Mouse (Mus musculus): ENCODE data around the gene Ascc1.

Gene Ascc1

GRCm38 (mm10) chr10:60023751-60024150 is 21.1 kb downstream of the Ascc1 start:
- DNase-seq = no peak

DNA sequence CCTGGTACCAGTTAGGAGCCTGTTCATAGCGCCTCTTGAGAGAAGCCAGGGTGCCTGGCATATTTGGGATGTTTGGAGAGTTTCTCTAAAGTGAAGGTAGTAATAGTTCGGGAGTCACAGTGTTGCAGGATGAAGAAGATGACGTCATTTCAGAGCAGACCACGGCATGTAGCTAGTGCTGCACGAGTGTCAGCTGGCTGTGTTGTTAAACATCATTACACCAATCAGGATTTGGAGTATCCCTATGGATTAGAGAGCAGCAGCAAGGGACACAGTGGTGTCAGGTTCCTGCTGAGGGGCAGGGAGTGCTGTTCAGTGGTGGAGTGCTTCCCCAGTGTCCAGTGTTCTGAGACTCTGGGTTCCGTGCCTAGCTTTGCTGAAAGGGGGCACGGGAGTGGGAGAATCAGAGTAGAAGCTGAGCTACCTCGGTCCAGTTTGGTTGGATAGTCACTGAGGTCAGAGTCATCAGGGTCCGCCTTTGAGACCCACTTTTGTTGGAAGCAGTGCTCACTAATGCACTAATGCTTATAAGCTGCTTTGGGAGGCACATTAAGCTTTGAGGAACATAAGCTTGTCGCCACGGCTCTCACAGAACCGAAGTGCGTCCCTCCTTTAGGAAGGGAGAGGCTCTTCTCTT is 24.3 kb downstream of the Ascc1 start:
- DNase-seq = no peak

DNA sequence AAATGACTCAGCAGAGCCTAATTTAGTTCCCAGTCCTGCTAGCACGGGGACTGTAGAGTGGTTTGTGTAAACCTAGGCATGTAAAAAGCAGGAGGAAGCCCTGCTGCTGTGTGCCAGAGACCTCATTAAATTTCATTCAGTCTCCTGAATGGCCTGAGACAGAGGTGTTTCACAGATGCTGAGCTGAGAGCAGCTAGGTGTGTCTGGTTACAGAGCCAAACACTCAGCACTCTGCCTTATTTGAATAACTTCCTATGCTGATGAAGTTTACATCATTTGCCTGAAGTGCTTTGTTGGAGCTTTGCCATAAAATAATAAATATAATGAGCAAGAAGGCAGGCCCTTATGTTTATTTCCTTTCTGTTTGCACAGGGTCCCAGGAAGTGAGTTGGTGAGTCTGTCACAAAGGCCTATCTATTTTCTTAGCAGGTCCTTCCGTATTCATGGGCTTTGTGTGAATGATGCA is 25.0 kb downstream of the Ascc1 start:
- DNase-seq = no peak

DNA sequence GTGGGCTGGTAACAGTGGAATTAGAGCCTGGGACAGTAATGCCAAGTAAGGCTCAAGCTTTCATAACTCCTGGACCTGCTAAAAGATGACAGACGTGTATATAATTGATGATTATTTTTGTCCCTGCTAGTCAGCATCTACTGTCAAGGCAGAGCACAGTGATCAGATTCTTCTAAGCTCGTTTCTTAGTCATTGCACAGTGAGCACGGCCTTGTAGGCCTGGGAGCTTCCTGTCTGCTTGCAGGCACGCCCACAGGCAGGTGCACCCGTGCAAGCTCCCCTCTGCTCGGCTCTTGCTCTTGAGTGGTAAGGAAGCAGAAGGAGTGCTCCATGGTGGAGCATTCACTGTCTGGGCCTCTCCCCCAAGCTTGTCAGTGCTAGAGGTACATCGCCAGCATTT is 25.6 kb downstream of the Ascc1 start:
- no peak for DNase-seq

GRCm38 (mm10) chr10:60028979-60029378 is 26.4 kb downstream of the Ascc1 start:
- no peak for DNase-seq

GRCm38 (mm10) chr10:60029387-60029786 is 26.8 kb downstream of the Ascc1 start:
- no peak for DNase-seq

DNA sequence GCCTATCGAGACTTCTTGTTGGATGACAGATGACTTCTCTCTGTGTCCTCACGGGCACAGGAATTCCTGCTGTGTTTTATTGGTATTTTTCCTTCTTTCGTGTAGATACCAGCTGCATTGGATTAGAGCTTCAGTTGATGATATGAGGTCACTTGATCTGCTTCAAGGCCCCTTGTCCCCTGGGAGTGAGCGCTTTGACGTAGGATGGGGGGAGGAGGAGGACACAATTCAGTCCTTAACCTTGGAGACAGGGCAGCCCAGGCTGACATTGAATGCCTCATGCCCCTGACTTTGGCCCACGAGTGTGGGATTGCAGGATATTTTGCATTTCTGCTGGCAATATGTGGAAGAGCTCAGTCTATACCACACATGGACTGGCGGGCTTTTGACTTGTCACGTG is 29.0 kb downstream of the Ascc1 start:
- no peak for DNase-seq

- DNase-seq = no peak
Measured at GRCm38 (mm10) chr10:60031985-60032384, 29.4 kb downstream of the Ascc1 start.

DNA sequence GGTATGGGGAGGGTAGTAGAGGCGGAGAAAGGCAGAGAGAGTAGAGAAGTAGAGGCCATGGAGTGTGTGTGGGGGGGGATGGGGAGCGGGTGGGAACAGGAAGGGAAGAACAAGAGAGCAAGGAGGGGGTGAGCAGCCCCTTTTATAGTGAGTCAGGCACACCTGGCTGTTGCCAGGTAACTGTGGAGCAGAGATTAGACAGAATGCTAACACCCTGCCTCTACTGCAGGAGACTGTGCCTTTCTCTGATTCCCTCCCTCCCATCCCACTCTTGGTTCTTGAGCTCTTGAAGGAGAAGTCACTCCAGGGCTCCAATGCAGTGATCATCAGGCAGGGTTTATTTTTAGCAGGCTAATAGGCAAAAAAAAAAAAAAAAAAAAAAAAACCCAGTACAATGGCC is 30.0 kb downstream of the Ascc1 start:
- no peak for DNase-seq

GRCm38 (mm10) chr10:60033064-60033463 is 30.5 kb downstream of the Ascc1 start:
- DNase-seq = no peak

GRCm38 (mm10) chr10:60034621-60035020 is 32.0 kb downstream of the Ascc1 start:
- DNase-seq = no peak

DNA sequence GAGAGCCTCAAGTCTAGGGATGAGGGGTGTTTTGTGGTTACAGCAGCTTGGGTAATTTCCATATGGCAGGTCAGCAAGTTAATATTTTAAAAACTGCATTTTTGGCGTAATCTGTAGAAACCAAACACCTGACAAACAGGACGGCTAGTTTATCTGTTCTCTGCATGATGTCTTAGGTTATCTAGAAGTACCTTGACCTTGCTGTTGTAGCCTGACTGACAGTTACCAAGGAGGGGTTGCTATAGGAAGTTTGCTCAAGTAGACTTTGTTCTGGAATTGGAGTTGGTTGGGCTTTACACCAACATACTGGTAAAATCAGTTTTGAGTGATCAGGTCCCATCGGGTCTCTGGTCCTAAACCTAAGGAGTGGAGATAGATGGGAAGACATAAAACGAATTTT is 33.1 kb downstream of the Ascc1 start:
- DNase-seq = no peak

DNA sequence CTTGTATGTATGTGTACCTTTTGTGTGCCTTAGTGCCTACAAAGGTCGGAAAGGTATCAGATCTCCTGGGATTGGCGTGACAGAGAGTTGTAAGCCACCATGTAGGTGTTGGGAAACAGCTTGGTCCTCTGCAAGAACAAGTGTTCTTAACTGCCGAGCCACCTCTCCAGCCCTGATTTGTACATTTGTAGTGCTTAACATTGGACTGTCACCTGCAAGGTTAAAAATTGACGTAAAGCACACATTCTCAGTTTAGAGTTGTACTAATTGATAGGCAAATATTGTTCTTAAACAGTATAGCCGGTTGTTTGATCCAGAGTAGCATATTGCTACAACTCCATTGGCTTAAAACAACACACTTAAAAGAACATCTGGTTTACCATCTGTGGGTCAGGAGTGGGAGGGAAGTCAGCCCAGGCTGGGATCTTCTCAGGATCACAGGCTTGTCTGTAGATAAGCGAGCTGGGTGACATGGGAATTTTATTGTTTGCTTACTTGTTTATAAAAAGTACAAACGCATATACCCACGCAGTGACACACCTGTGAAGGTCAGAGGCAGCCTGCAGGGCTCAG is 39.8 kb downstream of the Ascc1 start:
- DNase-seq = peak in 1 of 2 experiments; percentile 23

- peak; percentile 27 to 50 for DNase-seq
Measured at GRCm38 (mm10) chr10:60046696-60047095, 44.1 kb downstream of the Ascc1 start.

GRCm38 (mm10) chr10:60050581-60050980 is 48.0 kb downstream of the Ascc1 start:
- no peak for DNase-seq

DNA sequence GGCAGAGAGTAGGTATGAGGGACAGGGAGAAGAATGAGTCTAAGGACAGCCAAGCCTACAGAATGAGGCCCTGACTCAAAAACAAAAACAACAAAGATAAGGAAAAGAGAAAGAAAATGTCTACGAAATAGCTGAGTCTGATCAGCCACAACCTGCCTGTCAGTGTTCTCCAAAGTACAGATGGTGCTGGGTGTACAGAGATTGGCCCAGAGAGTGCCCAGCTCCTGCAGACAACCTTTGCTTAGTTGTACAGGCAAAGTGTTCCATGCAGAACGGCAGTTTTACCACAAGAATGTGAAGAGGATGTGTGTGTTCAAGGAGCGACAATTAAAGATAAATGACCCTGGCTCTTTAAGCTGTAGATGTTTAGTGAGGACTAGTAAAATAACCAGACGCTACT is 50.5 kb downstream of the Ascc1 start:
- no peak for DNase-seq

DNA sequence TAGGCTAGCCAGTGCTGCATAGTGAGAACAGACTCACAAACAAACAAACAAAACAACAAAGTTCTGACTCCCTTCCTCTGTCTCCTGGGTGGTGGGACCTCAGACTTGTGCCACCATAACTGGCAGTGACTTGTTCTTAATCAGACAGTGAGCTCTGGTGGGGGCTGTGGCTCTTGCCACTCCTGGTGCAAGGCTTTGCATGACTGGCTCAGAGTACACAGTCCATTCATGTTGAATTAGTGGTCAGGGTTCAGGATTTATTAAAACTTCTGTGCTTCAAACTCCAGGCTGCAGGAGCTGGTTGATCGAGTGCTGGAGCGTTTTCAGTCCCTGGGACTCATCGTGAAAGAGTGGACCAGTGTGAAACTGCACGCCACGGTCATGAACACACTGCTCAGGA is 59.6 kb downstream of the Ascc1 start:
- no peak for DNase-seq

GRCm38 (mm10) chr10:60062931-60063330 is 60.3 kb downstream of the Ascc1 start:
- no peak for DNase-seq

DNA sequence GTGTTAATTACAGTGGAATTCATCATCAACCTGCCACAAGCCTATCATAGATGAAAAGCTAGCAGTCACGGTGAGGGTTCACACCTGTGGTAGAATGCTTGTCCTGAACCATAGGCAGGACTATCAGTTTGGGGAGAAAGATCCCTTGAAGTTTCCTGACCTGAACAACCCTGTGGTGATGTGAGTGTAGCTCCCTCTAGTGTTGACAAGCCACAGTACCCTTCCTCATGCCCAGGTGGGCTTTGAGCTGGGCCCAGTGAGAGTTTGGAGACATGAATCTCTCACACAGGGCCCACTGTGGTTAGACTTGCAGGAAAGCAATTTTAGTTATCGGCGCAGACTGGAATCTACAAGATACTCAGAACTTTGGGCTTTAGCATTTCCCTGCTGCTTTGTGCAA is 63.9 kb downstream of the Ascc1 start:
- DNase-seq = peak; percentile 14 to 26

GRCm38 (mm10) chr10:60075159-60075558 is 72.6 kb downstream of the Ascc1 start:
- DNase-seq = no peak

- DNase-seq = no peak
Measured at GRCm38 (mm10) chr10:60077226-60077625, 74.6 kb downstream of the Ascc1 start.

DNA sequence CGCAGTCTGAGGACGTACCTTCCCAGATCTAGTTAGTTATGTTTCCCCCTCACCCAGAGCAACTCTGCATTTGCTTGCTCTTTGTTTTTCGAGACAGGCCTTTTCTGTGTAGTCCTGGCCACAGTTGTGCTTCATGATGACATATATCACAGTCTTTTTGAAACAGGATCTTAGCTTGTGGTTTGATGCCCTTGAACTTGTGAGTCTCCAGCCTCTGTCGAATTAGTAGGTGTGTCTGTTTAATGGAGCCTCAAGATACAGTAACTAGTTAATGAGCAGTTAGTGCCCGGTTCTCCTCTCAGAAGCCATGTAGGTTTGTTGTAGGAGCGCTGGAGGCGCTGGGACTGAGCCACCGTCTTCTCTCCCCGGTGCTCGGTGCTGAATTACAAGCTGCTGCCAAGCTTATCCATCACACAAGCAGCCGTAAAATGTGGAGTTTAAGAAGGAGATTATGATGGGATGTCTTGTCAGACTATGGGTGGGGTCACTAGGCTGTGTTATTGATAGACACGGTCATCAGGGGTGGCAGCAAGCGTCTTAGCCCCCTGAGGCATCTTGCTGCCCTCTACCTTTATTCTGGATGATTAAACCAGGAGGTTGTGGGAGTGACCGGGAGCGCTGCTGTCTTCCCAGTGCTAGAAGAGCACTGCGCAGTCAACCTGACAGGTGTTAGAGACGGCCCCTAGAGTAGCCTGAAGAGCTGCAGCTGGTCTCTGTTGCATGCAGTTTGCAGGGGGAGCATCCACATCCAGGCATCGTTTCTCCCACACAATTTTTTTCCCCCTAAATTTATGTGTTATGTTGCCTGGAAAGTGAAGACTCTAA is 75.3 kb downstream of the Ascc1 start:
- DNase-seq = no peak

- no peak for DNase-seq
Measured at GRCm38 (mm10) chr10:60078561-60078917, 75.9 kb downstream of the Ascc1 start.

GRCm38 (mm10) chr10:60080171-60080570 is 77.6 kb downstream of the Ascc1 start:
- DNase-seq = no peak

Data from lung, adult 18-20 months (tissue).